Mouse (Mus musculus) MEL-GATA-1-ER (cell line): ENCODE data around the gene Ighmbp2.
A peak's percentile ranks its signal among the peaks of the same experiment; 100 is the strongest.

ENCODE experiments used
- DNase-seq: peaks from one replicate; pipeline ENCODE4 v3.0.0-alpha.2; 2012; ENCODE audit warnings: low read depth; ENCODE audit errors: extremely low read depth

The Ighmbp2 gene

GRCm38 (mm10) chr19:3282572-3283467 is at the start of gene Ighmbp2, which contains the start of gene Mrpl21:
Ighmbp2 (minus strand) TSS chr19:3283017.
Mrpl21 (plus strand) TSS chr19:3282901.
- peak; percentile 80 for DNase-seq

GRCm38 (mm10) chr19:3326479-3327047 is 43.7 kb upstream of the Ighmbp2 start:
- DNase-seq: no peak

GRCm38 (mm10) chr19:3325771-3326478 is 43.1 kb upstream of the Ighmbp2 start:
- DNase-seq: no peak

- DNase-seq: peak; percentile 76
Observed at GRCm38 (mm10) chr19:3324931-3325711, 42.3 kb upstream of the Ighmbp2 start.

GRCm38 (mm10) chr19:3324271-3324811 is 41.5 kb upstream of the Ighmbp2 start:
- peak; percentile 63 for DNase-seq

GRCm38 (mm10) chr19:3323753-3324270 is 41.0 kb upstream of the Ighmbp2 start:
- no peak for DNase-seq

GRCm38 (mm10) chr19:3323201-3323621 is 40.4 kb upstream of the Ighmbp2 start:
- DNase-seq: peak; percentile 39

- DNase-seq: peak; percentile 70
Observed at GRCm38 (mm10) chr19:3322261-3322969, 39.6 kb upstream of the Ighmbp2 start, which contains the start of gene Cpt1a. Cpt1a (plus strand) TSS chr19:3322334.

- DNase-seq: peak; percentile 85
Observed at GRCm38 (mm10) chr19:3321617-3322016, 38.8 kb upstream of the Ighmbp2 start.

- DNase-seq: peak; percentile 77
Observed at GRCm38 (mm10) chr19:3320801-3321200, 38.0 kb upstream of the Ighmbp2 start.

- no peak for DNase-seq
Observed at GRCm38 (mm10) chr19:3320086-3320485, 37.3 kb upstream of the Ighmbp2 start.

GRCm38 (mm10) chr19:3319341-3319740 is 36.5 kb upstream of the Ighmbp2 start:
- no peak for DNase-seq

GRCm38 (mm10) chr19:3307175-3307949 is 24.5 kb upstream of the Ighmbp2 start:
- DNase-seq: no peak

- no peak for DNase-seq
Observed at GRCm38 (mm10) chr19:3304017-3304416, 21.2 kb upstream of the Ighmbp2 start.

GRCm38 (mm10) chr19:3297775-3298174 is 15.0 kb upstream of the Ighmbp2 start:
- no peak for DNase-seq

- no peak for DNase-seq
Observed at GRCm38 (mm10) chr19:3297034-3297433, 14.2 kb upstream of the Ighmbp2 start.

GRCm38 (mm10) chr19:3295245-3295644 is 12.4 kb upstream of the Ighmbp2 start:
- DNase-seq: no peak

- DNase-seq: no peak
Observed at GRCm38 (mm10) chr19:3292993-3293392, 10.2 kb upstream of the Ighmbp2 start.

- peak; percentile 16 for DNase-seq
Observed at GRCm38 (mm10) chr19:3292028-3292427, 9.2 kb upstream of the Ighmbp2 start.
